Mouse (Mus musculus): ENCODE measurements around the gene Eps15. TPM values are rescaled to one million over a fixed set of nuclear protein-coding genes. Genes with fewer than 3 reads are reported as not detected.

Eps15 gene
- total and polyA plus RNA-seq, 2 experiments, result 5.5 to 29.6 TPM

- 71% methylated on average over 2 of the region's 2 CpGs for WGBS
- H3K79me2 ChIP-seq (ENCODE audit: control insufficient read depth, insufficient read depth, low read length), result peaks cover 13% of the 10 kb centered on the region; the same call in 1 of the 2 replicates
- H3K27ac ChIP-seq (replicated peaks; ENCODE audit: insufficient read depth, low read depth, low read length), result no peak overlapping the region
- DNase-seq (ENCODE audit: extremely low read depth, low read depth, low spot score), result no peak
- no peak overlapping the region for H3K9ac ChIP-seq (ENCODE audit: low read depth, low read length)
- H3K36me3 ChIP-seq (ENCODE audit: control insufficient read depth, insufficient read depth, low read length), result peaks cover 2% of the 10 kb centered on the region; the same call in 1 of the 2 replicates
- TF ChIP-seq CTCF (IDR thresholded peaks at IDR 0.05; ENCODE audit: low read depth, low read length), result no peak
- no peak for TF ChIP-seq POLR2A (IDR thresholded peaks at IDR 0.05; ENCODE audit: extremely low read depth, insufficient read depth, low read length)
- no peaks in the 10 kb centered on the region for H3K27me3 ChIP-seq (ENCODE audit: control insufficient read depth, insufficient read depth, low read length)
- H3K4me1 ChIP-seq (ENCODE audit: control insufficient read depth, insufficient read depth, low read length), result peaks cover 2% of the 10 kb centered on the region; the same call in 1 of the 2 replicates
- H3K4me3 ChIP-seq (ENCODE audit: insufficient read depth, low read depth, low read length), result no peak overlapping the region
These were observed 16.4 kb downstream of the Eps15 start for GRCm38 (mm10) chr4:109296510-109296909.

- no peaks in the 10 kb centered on the region for H3K27me3 ChIP-seq (ENCODE audit: control insufficient read depth, insufficient read depth, low read length)
- no peak overlapping the region for H3K9ac ChIP-seq (ENCODE audit: low read depth, low read length)
- peaks cover 2% of the 10 kb centered on the region; the same call in 1 of the 2 replicates for H3K36me3 ChIP-seq (ENCODE audit: control insufficient read depth, insufficient read depth, low read length)
- TF ChIP-seq POLR2A (IDR thresholded peaks at IDR 0.05; ENCODE audit: extremely low read depth, insufficient read depth, low read length), result no peak
- H3K79me2 ChIP-seq (ENCODE audit: control insufficient read depth, insufficient read depth, low read length), result peaks cover 13% of the 10 kb centered on the region; the same call in 1 of the 2 replicates
- no peak overlapping the region for H3K4me3 ChIP-seq (ENCODE audit: insufficient read depth, low read depth, low read length)
- peaks cover 2% of the 10 kb centered on the region; the same call in 1 of the 2 replicates for H3K4me1 ChIP-seq (ENCODE audit: control insufficient read depth, insufficient read depth, low read length)
- peak; percentile 57 for DNase-seq (ENCODE audit: extremely low read depth, low read depth, low spot score)
- H3K27ac ChIP-seq (replicated peaks; ENCODE audit: insufficient read depth, low read depth, low read length), result no peak overlapping the region
These were observed 19.1 kb downstream of the Eps15 start for GRCm38 (mm10) chr4:109299136-109299535.

- peaks cover 26% of the 10 kb centered on the region for H3K36me3 ChIP-seq (ENCODE audit: control insufficient read depth, insufficient read depth, low read length)
- no peaks in the 10 kb centered on the region for H3K27me3 ChIP-seq (ENCODE audit: control insufficient read depth, insufficient read depth, low read length)
- H3K9ac ChIP-seq (ENCODE audit: low read depth, low read length), result no peak overlapping the region
- TF ChIP-seq CTCF (IDR thresholded peaks at IDR 0.05; ENCODE audit: low read depth, low read length) (no peak), POLR2A (IDR thresholded peaks at IDR 0.05; ENCODE audit: extremely low read depth, insufficient read depth, low read length) (no peak)
- H3K4me1 ChIP-seq (ENCODE audit: control insufficient read depth, insufficient read depth, low read length), result peaks cover 9% of the 10 kb centered on the region; the same call in 1 of the 2 replicates
- peak; percentile 85 for DNase-seq (ENCODE audit: extremely low read depth, low read depth, low spot score)
- H3K4me3 ChIP-seq (ENCODE audit: insufficient read depth, low read depth, low read length), result no peak overlapping the region
- H3K27ac ChIP-seq (replicated peaks; ENCODE audit: insufficient read depth, low read depth, low read length), result peak overlapping the region; percentile 86
- no peaks in the 10 kb centered on the region; the same call in 1 of the 2 replicates for H3K79me2 ChIP-seq (ENCODE audit: control insufficient read depth, insufficient read depth, low read length)
These were observed 37.1 kb downstream of the Eps15 start for GRCm38 (mm10) chr4:109316941-109317894.

GRCm38 (mm10) chr4:109336796-109337195, 56.7 kb downstream of the Eps15 start:
- WGBS, result 84% methylated on average over 4 of the region's 4 CpGs
- no peak for DNase-seq (ENCODE audit: extremely low read depth, low read depth, low spot score)
- TF ChIP-seq POLR2A (IDR thresholded peaks at IDR 0.05; ENCODE audit: extremely low read depth, insufficient read depth, low read length), result no peak
- TF ChIP-seq CTCF (IDR thresholded peaks at IDR 0.05; ENCODE audit: low read depth, low read length), result no peak
- Histone ChIP-seq H3K4me3 (ENCODE audit: insufficient read depth, low read depth, low read length) (no peak overlapping the region), H3K9ac (ENCODE audit: low read depth, low read length) (no peak overlapping the region), H3K79me2 (ENCODE audit: control insufficient read depth, insufficient read depth, low read length) (no peaks in the 10 kb centered on the region), H3K36me3 (ENCODE audit: control insufficient read depth, insufficient read depth, low read length) (peaks cover 22% of the 10 kb centered on the region), H3K27me3 (ENCODE audit: control insufficient read depth, insufficient read depth, low read length) (no peaks in the 10 kb centered on the region), H3K4me1 (ENCODE audit: control insufficient read depth, insufficient read depth, low read length) (no peaks in the 10 kb centered on the region), H3K27ac (replicated peaks; ENCODE audit: insufficient read depth, low read depth, low read length) (no peak overlapping the region)

GRCm38 (mm10) chr4:109341222-109341621, 61.2 kb downstream of the Eps15 start:
- Histone ChIP-seq H3K79me2 (ENCODE audit: control insufficient read depth, insufficient read depth, low read length) (no peaks in the 10 kb centered on the region), H3K9ac (ENCODE audit: low read depth, low read length) (no peak overlapping the region), H3K27me3 (ENCODE audit: control insufficient read depth, insufficient read depth, low read length) (no peaks in the 10 kb centered on the region), H3K4me1 (ENCODE audit: control insufficient read depth, insufficient read depth, low read length) (no peaks in the 10 kb centered on the region), H3K4me3 (ENCODE audit: insufficient read depth, low read depth, low read length) (no peak overlapping the region), H3K27ac (replicated peaks; ENCODE audit: insufficient read depth, low read depth, low read length) (no peak overlapping the region), H3K36me3 (ENCODE audit: control insufficient read depth, insufficient read depth, low read length) (peaks cover 9% of the 10 kb centered on the region)
- DNase-seq (ENCODE audit: extremely low read depth, low read depth, low spot score), result no peak
- 74% methylated on average over 1 of the region's 1 CpGs for WGBS
- TF ChIP-seq CTCF (IDR thresholded peaks at IDR 0.05; ENCODE audit: low read depth, low read length) (no peak), POLR2A (IDR thresholded peaks at IDR 0.05; ENCODE audit: extremely low read depth, insufficient read depth, low read length) (no peak)
